43 mouse cellular contexts compared by ENCODE assay signal in genomic region chr3:107950531-107950930, GRCm38 (mm10). TPM values are rescaled to one million over a fixed set of nuclear protein-coding genes. Genes with fewer than 3 reads are reported as not detected.
"Had no signal": no experiment of that assay in that cellular context is flagged by ENCODE, and none has a peak within 500 bp of the region (broad histone marks: within the 10 kb centered on the region; RNA-seq: fewer than 3 reads in every experiment).

No protein-coding gene starts in this region.

- H3K27me3 ChIP-seq: limb, embryonic 12.5 days; limb, embryonic 13.5 days; limb, embryonic 15.5 days; liver, embryonic 12.5 days; liver, embryonic 13.5 days; liver, embryonic 15.5 days; lung, embryonic 15.5 days; midbrain, embryonic 13.5 days; midbrain, embryonic 15.5 days had no signal

- H3K27ac ChIP-seq: left cerebral cortex, adult 2 months; limb, embryonic 10.5 days; limb, embryonic 12.5 days; limb, embryonic 13.5 days; limb, embryonic 15.5 days; liver, embryonic 12.5 days; liver, embryonic 13.5 days; liver, embryonic 14.5 days; liver, embryonic 15.5 days; lung, embryonic 15.5 days; macrophage; midbrain, embryonic 10.5 days; midbrain, embryonic 12.5 days; midbrain, embryonic 13.5 days; midbrain, embryonic 15.5 days had no signal

- H3K9ac ChIP-seq: limb, embryonic 12.5 days; limb, embryonic 13.5 days; limb, embryonic 15.5 days; liver, embryonic 12.5 days; liver, embryonic 13.5 days; liver, embryonic 14.5 days; liver, embryonic 15.5 days; liver, postnatal 0 days; lung, embryonic 14.5 days; lung, embryonic 15.5 days; midbrain, embryonic 12.5 days; midbrain, embryonic 13.5 days; midbrain, embryonic 15.5 days had no signal

- DNase-seq: left cerebral cortex, postnatal 4 days; liver, embryonic 13.5 days; liver, postnatal 0 days; lung, adult 18-20 months; lung, adult 2 months; lung, embryonic 14.5 days; lung, postnatal 10 days; lung, postnatal 14 days; lung, postnatal 36 days; lung, postnatal 4 days; midbrain, embryonic 14.5 days had no signal

- H3K36me3 ChIP-seq: limb, embryonic 10.5 days; limb, embryonic 12.5 days; limb, embryonic 13.5 days; limb, embryonic 15.5 days; liver, embryonic 12.5 days; liver, embryonic 13.5 days; liver, embryonic 15.5 days; lung, embryonic 15.5 days; midbrain, embryonic 10.5 days; midbrain, embryonic 12.5 days; midbrain, embryonic 13.5 days; midbrain, embryonic 15.5 days had no signal

- H3K4me1 ChIP-seq: limb, embryonic 10.5 days; limb, embryonic 12.5 days; limb, embryonic 13.5 days; liver, embryonic 13.5 days; liver, embryonic 15.5 days; midbrain, embryonic 13.5 days; midbrain, embryonic 15.5 days had no signal

- ATAC-seq: liver, embryonic 12.5 days; liver, postnatal 0 days; lung, postnatal 0 days; midbrain, embryonic 13.5 days; midbrain, embryonic 15.5 days; midbrain, embryonic 16.5 days had no signal

- H3K4me3 ChIP-seq: left cerebral cortex, adult 2 months; limb, embryonic 10.5 days; limb, embryonic 12.5 days; limb, embryonic 13.5 days; limb, embryonic 15.5 days; liver, embryonic 12.5 days; liver, embryonic 13.5 days; liver, embryonic 15.5 days; lung, embryonic 15.5 days; megakaryocyte, embryonic 14.5 days; midbrain, embryonic 10.5 days; midbrain, embryonic 12.5 days; midbrain, embryonic 13.5 days; midbrain, embryonic 15.5 days; myocyte had no signal

RNA-seq across cellular contexts. Expression of gene Gstm6, which starts 7.0 kb away (rescaled TPM):
- total RNA-seq: megakaryocyte, adult 5-6 weeks; megakaryocyte-erythroid progenitor cell, adult 5-6 weeks; monocyte, adult 5-6 weeks had no signal
- polyA plus RNA-seq: macrophage, myocyte had no signal

RNA-seq across cellular contexts. Expression of gene Gstm3, which starts 18.6 kb away (rescaled TPM):
- total RNA-seq: left cerebral cortex, adult 18-20 months; left cerebral cortex, adult 2 months; left cerebral cortex, adult 8-10 months; left cerebral cortex, postnatal 10 days; left cerebral cortex, postnatal 14 days; left cerebral cortex, postnatal 25 days; left cerebral cortex, postnatal 36 days; left cerebral cortex, postnatal 4 days; megakaryocyte progenitor cell, adult 5-6 weeks; megakaryocyte, adult 5-6 weeks; megakaryocyte-erythroid progenitor cell, adult 5-6 weeks; midbrain, postnatal 0 days; monocyte, adult 5-6 weeks had no signal
- polyA plus RNA-seq: limb, embryonic 10.5 days; limb, embryonic 11.5 days; limb, embryonic 12.5 days; limb, embryonic 13.5 days; limb, embryonic 14.5 days; limb, embryonic 15.5 days; macrophage; midbrain, embryonic 10.5 days; midbrain, embryonic 11.5 days; midbrain, embryonic 12.5 days; midbrain, embryonic 13.5 days; midbrain, embryonic 14.5 days; midbrain, embryonic 16.5 days; midbrain, postnatal 0 days; myocyte had no signal

RNA-seq across cellular contexts. Expression of gene Gstm7, which starts 18.9 kb away (rescaled TPM):
- total RNA-seq: monocyte, adult 5-6 weeks had no signal

RNA-seq across cellular contexts. Expression of gene Gstm2, which starts 35.7 kb away (rescaled TPM):
- total RNA-seq: monocyte, adult 5-6 weeks had no signal
